Mouse (Mus musculus) E14TG2a.4 (cell line): ENCODE measurements around the gene Atp8a2.

Experiments used
- CTCF ChIP-seq: conservative IDR thresholded peaks from 2 replicates; pipeline ENCODE4 v1.5.1; 2014; ENCODE audit warnings: low read length
- NANOG ChIP-seq: IDR thresholded peaks from 2 replicates; pipeline ENCODE4 v1.6.1; 2014; ENCODE audit warnings: borderline replicate concordance, low read length, mixed read lengths
- POU5F1 ChIP-seq: IDR thresholded peaks from 2 replicates; pipeline ENCODE4 v1.6.1; 2014; ENCODE audit warnings: low read length, borderline replicate concordance

- TF ChIP-seq CTCF = no peak
- no peak for TF ChIP-seq NANOG
- TF ChIP-seq POU5F1 = no peak
Measured at GRCm38 (mm10) chr14:60196884-60197283, at the start of gene Atp8a2.
